Mouse (Mus musculus) intestine, postnatal 0 days (tissue): ENCODE measurements around the gene Gng11. TPM values are rescaled to one million over a fixed set of nuclear protein-coding genes. Genes with fewer than 3 reads are reported as not detected.
A peak's percentile ranks its signal among the peaks of the same experiment; 100 is the strongest.

Experiments
- ATAC-seq: fragments of 200-750 bp; cut with Nextera tagmentation; 2 replicates; pipeline ENCODE4 v1.8.0; 2017; ENCODE audit warnings: mild to moderate bottlenecking, moderate TSS enrichment, moderate library complexity
- H3K27ac ChIP-seq: fragments of 300-500 bp; sonication (generic); 2 replicates; pipeline ENCODE4 v1.5.1; 2014; ENCODE audit warnings: mild to moderate bottlenecking, low read depth, low read length, moderate library complexity
- H3K27me3 ChIP-seq: fragments of 300-500 bp; sonication (generic); replicated peaks from 2 replicates; pipeline ENCODE4 v1.6.1; 2014; ENCODE audit warnings: low read length, mixed read lengths; ENCODE audit not compliant: control insufficient read depth, insufficient read depth
- H3K36me3 ChIP-seq: fragments of 300-500 bp; sonication (generic); 2 replicates; pipeline ENCODE4 v1.6.1; 2014; ENCODE audit warnings: mild to moderate bottlenecking, moderate library complexity; ENCODE audit not compliant: control insufficient read depth, insufficient read depth
- H3K4me1 ChIP-seq: fragments of 300-500 bp; sonication (generic); replicated peaks from 2 replicates; pipeline ENCODE4 v1.6.1; 2014; ENCODE audit warnings: antibody characterized with exemption, low read length, mixed read lengths; ENCODE audit not compliant: control insufficient read depth, insufficient read depth
- H3K4me2 ChIP-seq: fragments of 300-500 bp; sonication (generic); replicated peaks from 2 replicates; pipeline ENCODE4 v1.6.1; 2014; ENCODE audit warnings: low read depth, mild to moderate bottlenecking, moderate library complexity
- H3K4me3 ChIP-seq: fragments of 300-500 bp; sonication (generic); 2 replicates; pipeline ENCODE4 v1.5.1; 2014; ENCODE audit warnings: low read depth, low read length
- H3K9ac ChIP-seq: fragments of 300-500 bp; sonication (generic); 2 replicates; pipeline ENCODE4 v1.6.1; 2014; ENCODE audit warnings: mild to moderate bottlenecking, low read depth, low read length
- H3K9me3 ChIP-seq: fragments of 300-500 bp; sonication (generic); 2 replicates; pipeline ENCODE4 v1.6.1; 2016; ENCODE audit warnings: mixed run types; ENCODE audit not compliant: control insufficient read depth
- CTCF ChIP-seq: sonication (generic); IDR thresholded peaks from 2 replicates; pipeline ENCODE4 v1.5.1; 2016; ENCODE audit warnings: low read depth, mild to moderate bottlenecking, control low read depth, antibody characterized with exemption, moderate library complexity
- WGBS: fragments of 180-500 bp; shearing (Covaris S2); extraction: QIAGEN DNeasy Blood & Tissue Kit; methylation state at CpG from one replicate; pipeline ENCODE4 v1.1.7; 2014; 5-methylcytosine and 5-hydroxymethylcytosine counted together
- polyA plus RNA-seq: library from polyadenylated mRNA; unstranded; fragments of >200 nt; fragmentation: Nextera tagmentation; extraction: Ambion mirVana; gene quantifications from 2 replicates; pipeline ENCODE4 v1.2.1, GENCODE M21; 2015

Gng11 gene
- polyA plus RNA-seq = 93.7 and 100 TPM in 2 replicates

GRCm38 (mm10) chr6:4003890-4004306, at the start of gene Gng11:
Gene Gng11 (plus strand): TSS chr6:4003904.
- Histone ChIP-seq H3K4me3 (peak within 1 kb of the TSS; percentile 62), H3K27me3 (no peaks in the 10 kb centered on the region), H3K9me3 (no peaks in the 10 kb centered on the region), H3K36me3 (no peaks in the 10 kb centered on the region), H3K4me2 (peak within 1 kb of the TSS; percentile 78), H3K4me1 (no peaks in the 10 kb centered on the region), H3K9ac (peak within 1 kb of the TSS; percentile 58), H3K27ac (peak within 1 kb of the TSS; percentile 73)
- peak; percentile 79 for ATAC-seq
- WGBS = under 1% methylated on average over 19 of the region's 19 CpGs
- 0 out of 2 replicates have a peak, but pooled peaks have one; percentile 7 for TF ChIP-seq CTCF

- H3K36me3 ChIP-seq = no peaks in the 10 kb centered on the region
- no peak overlapping the region for H3K9ac ChIP-seq
- no peak overlapping the region for H3K27ac ChIP-seq
- H3K4me1 ChIP-seq = no peaks in the 10 kb centered on the region
- no peaks in the 10 kb centered on the region for H3K27me3 ChIP-seq
- TF ChIP-seq CTCF = no peak
- ATAC-seq = no peak
- H3K9me3 ChIP-seq = no peaks in the 10 kb centered on the region
- H3K4me2 ChIP-seq = no peak overlapping the region
- H3K4me3 ChIP-seq = no peak overlapping the region
- 71% methylated on average over 4 of the region's 4 CpGs for WGBS
Measured at GRCm38 (mm10) chr6:3954969-3955368, 48.7 kb upstream of the Gng11 start.

GRCm38 (mm10) chr6:3967676-3968626, 35.8 kb upstream of the Gng11 start:
- H3K9me3 ChIP-seq = no peaks in the 10 kb centered on the region
- peak overlapping the region; percentile 52 for H3K4me2 ChIP-seq
- H3K9ac ChIP-seq = no peak overlapping the region
- H3K4me3 ChIP-seq = peak overlapping the region; percentile 18
- ATAC-seq = no peak
- H3K4me1 ChIP-seq = no peaks in the 10 kb centered on the region
- WGBS = 35% methylated on average over 31 of the region's 31 CpGs
- TF ChIP-seq CTCF = no peak
- H3K36me3 ChIP-seq = no peaks in the 10 kb centered on the region
- no peak overlapping the region for H3K27ac ChIP-seq
- H3K27me3 ChIP-seq = no peaks in the 10 kb centered on the region

GRCm38 (mm10) chr6:3973679-3974078, 30.0 kb upstream of the Gng11 start:
- no peaks in the 10 kb centered on the region for H3K4me1 ChIP-seq
- no peaks in the 10 kb centered on the region for H3K27me3 ChIP-seq
- H3K9me3 ChIP-seq = no peaks in the 10 kb centered on the region
- no peak overlapping the region for H3K4me2 ChIP-seq
- no peak for TF ChIP-seq CTCF
- no peak overlapping the region for H3K9ac ChIP-seq
- 74% methylated on average over 1 of the region's 1 CpGs for WGBS
- H3K4me3 ChIP-seq = no peak overlapping the region
- no peaks in the 10 kb centered on the region for H3K36me3 ChIP-seq
- ATAC-seq = no peak
- H3K27ac ChIP-seq = no peak overlapping the region

- ATAC-seq = no peak
- H3K27me3 ChIP-seq = no peaks in the 10 kb centered on the region
- 51% methylated on average over 5 of the region's 5 CpGs for WGBS
- TF ChIP-seq CTCF = no peak
- no peak overlapping the region for H3K4me3 ChIP-seq
- H3K27ac ChIP-seq = no peak overlapping the region
- no peaks in the 10 kb centered on the region for H3K4me1 ChIP-seq
- H3K36me3 ChIP-seq = no peaks in the 10 kb centered on the region
- no peak overlapping the region for H3K4me2 ChIP-seq
- H3K9ac ChIP-seq = no peak overlapping the region
- no peaks in the 10 kb centered on the region for H3K9me3 ChIP-seq
Measured at GRCm38 (mm10) chr6:3982661-3983284, 20.9 kb upstream of the Gng11 start.

- 36% methylated on average over 3 of the region's 3 CpGs for WGBS
- peak; percentile 98 for ATAC-seq
- Histone ChIP-seq H3K9me3 (no peaks in the 10 kb centered on the region), H3K27ac (peak within 1 kb of the TSS; percentile 2; the same call in 1 of the 2 replicates), H3K9ac (no peak within 1 kb of the TSS), H3K36me3 (no peaks in the 10 kb centered on the region), H3K4me1 (no peaks in the 10 kb centered on the region; the same call in 1 of the 2 replicates), H3K27me3 (no peaks in the 10 kb centered on the region), H3K4me2 (peak within 1 kb of the TSS; percentile 48), H3K4me3 (peak within 1 kb of the TSS; percentile 13)
- TF ChIP-seq CTCF = no peak
Measured at GRCm38 (mm10) chr6:3988750-3989149, 15.0 kb upstream of the Gng11 start, which contains the start of gene Tfpi2. Gene Tfpi2 (minus strand): TSS chr6:3988919.
